Mouse (Mus musculus): ENCODE data around the gene Gtf2ird1. TPM values are rescaled to one million over a fixed set of nuclear protein-coding genes. Genes with fewer than 3 reads are reported as not detected.
A peak's percentile ranks its signal among the peaks of the same experiment; 100 is the strongest.
"Not testable (repeated sequence)": the region's sequence is repeated elsewhere in the genome, so short reads cannot be mapped to it uniquely, and the experiment has no call there.

Gtf2ird1 gene
- polyA plus RNA-seq, 1 experiment from 2014 or later, result 64.9 TPM

DNA sequence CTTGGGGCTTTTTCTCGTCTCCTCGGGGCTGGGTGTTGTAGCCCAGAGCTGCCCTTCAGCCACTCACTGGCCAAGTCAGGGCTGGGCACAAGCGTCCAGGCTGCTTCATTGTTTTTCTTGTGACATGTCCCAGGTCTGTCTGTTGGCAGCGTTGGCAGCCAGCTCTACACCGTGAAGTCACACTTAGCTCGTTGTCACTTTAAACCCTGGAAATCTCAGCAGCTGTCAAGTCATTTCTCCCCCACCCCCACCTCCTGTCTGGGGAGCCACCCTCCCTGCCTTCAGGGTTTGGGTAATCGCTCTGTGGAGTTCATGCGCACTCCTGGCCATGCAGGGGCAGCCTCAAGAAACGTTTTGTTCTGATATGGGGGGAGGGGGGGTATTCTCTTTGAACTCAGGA, 60.0 kb downstream of the Gtf2ird1 start:
- Histone ChIP-seq H3K4me2 (no peak overlapping the region), H3K9me3 (replicated peaks) (no peaks in the 10 kb centered on the region), H3K27me3 (replicated peaks) (no peaks in the 10 kb centered on the region), H3K27ac (replicated peaks) (no peak overlapping the region), H3K4me1 (no peaks in the 10 kb centered on the region), H3K36me3 (peaks cover 87% of the 10 kb centered on the region), H3K4me3 (replicated peaks) (no peak overlapping the region), H3K9ac (replicated peaks) (no peak overlapping the region)
- 85% methylated on average over 9 of the region's 9 CpGs for WGBS
- ATAC-seq (ENCODE audit: low FRiP score), result no peak

DNA sequence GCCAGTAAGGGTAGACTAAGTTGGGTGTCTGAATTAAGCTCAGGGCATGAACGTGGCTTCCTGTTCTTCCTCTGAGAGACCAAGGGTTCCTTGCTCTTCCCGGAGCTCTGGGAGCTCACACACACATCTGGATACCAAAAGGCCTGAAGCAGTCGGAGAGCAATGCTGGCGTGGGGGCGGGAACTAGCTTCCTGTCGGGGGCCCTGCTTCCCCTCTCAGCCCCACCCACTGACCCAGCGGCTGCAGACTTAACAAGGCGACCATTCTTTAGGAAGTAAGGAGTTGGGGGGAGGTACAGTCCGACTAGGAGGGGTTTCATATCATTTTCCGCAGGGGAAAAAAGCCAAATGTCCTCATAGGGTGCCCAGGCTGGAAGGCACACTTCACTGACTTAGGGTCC, 61.9 kb downstream of the Gtf2ird1 start:
- H3K4me1 ChIP-seq, result no peaks in the 10 kb centered on the region
- no peak overlapping the region for H3K4me2 ChIP-seq
- peak overlapping the region; percentile 45; the same call in 1 of the 2 replicates for H3K27ac ChIP-seq (replicated peaks)
- no peaks in the 10 kb centered on the region for H3K27me3 ChIP-seq (replicated peaks)
- H3K36me3 ChIP-seq, result peaks cover 88% of the 10 kb centered on the region
- ATAC-seq (ENCODE audit: low FRiP score), result no peak
- H3K9ac ChIP-seq (replicated peaks), result no peak overlapping the region
- no peak overlapping the region for H3K4me3 ChIP-seq (replicated peaks)
- WGBS, result 49% methylated on average over 10 of the region's 10 CpGs
- no peaks in the 10 kb centered on the region for H3K9me3 ChIP-seq (replicated peaks)

DNA sequence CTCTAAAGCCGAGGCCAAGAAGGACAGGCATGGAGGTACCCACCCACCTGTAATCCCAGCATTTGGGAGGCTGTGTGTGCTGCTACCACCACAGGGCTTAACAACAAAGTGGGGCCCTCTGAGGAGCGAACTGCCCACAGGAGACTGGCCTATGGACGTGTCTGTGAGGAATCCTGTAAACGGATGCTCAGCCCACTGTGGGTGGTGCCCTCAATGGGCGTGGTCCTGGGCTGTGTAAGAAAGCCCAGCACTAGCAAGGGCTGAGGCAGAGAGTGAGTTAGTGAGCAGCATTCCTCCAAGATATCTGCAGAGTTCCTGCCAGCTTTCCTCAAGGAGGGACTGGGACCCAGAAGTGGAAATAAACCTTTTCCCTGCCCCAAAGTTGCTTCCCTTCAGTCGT, 62.9 kb downstream of the Gtf2ird1 start:
- H3K4me1 ChIP-seq, result no peaks in the 10 kb centered on the region
- H3K36me3 ChIP-seq, result peaks cover 87% of the 10 kb centered on the region
- H3K9me3 ChIP-seq (replicated peaks), result no peaks in the 10 kb centered on the region
- 74% methylated on average over 6 of the region's 6 CpGs for WGBS
- H3K27me3 ChIP-seq (replicated peaks), result no peaks in the 10 kb centered on the region
- H3K9ac ChIP-seq (replicated peaks), result no peak overlapping the region
- no peak for ATAC-seq (ENCODE audit: low FRiP score)
- no peak overlapping the region for H3K4me2 ChIP-seq
- H3K4me3 ChIP-seq (replicated peaks), result no peak overlapping the region
- 0 out of 2 replicates have a peak overlapping the region, but pooled peaks have one; percentile 18 for H3K27ac ChIP-seq (replicated peaks)

DNA sequence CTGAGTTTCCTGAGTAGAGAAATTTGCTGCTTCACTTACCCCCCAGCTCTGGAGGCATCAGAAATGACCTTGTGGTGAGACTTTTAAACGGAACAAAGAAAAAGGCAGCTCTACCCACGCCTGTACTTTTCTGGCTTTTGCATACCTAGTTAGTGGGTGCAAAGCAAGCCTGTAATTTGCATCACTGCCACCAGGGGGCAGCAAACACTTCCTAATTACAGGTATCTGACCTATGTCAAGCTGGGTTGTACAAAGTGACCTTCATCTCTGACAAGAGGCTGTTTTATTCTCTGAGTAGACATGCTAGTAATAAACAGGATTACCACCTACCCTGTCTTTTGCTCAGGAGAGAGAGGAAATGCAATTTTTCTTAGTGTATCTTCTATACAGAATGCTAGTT, 71.4 kb downstream of the Gtf2ird1 start:
- H3K4me2 ChIP-seq, result no peak overlapping the region
- H3K27ac ChIP-seq (replicated peaks), result no peak overlapping the region
- no peak for ATAC-seq (ENCODE audit: low FRiP score)
- WGBS, result 68% methylated on average over 2 of the region's 2 CpGs
- H3K9ac ChIP-seq (replicated peaks), result no peak overlapping the region
- H3K4me3 ChIP-seq (replicated peaks), result no peak overlapping the region
- no peaks in the 10 kb centered on the region for H3K4me1 ChIP-seq
- H3K27me3 ChIP-seq (replicated peaks), result no peaks in the 10 kb centered on the region
- peaks cover 86% of the 10 kb centered on the region for H3K36me3 ChIP-seq
- no peaks in the 10 kb centered on the region for H3K9me3 ChIP-seq (replicated peaks)

DNA sequence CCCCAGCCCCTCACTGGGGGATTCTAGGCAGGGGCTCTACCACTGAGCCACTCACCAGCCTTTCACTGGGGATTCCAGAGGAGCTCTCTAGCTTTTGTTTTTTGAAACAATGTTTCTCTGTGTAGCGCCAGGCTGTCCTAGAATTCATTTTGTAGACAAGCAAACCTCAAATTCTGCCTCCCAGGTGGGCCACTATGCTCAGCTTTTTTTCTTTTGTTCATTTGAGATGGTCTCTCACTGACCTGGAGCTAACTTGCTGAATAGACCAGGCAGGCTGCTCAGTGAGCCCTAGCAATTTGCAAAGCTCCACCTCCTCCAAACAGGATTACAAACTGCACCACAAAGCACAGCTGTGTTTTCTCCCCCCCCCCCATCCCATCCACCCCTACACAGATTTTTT, 81.3 kb downstream of the Gtf2ird1 start:
- no peak overlapping the region for H3K9ac ChIP-seq (replicated peaks)
- no peaks in the 10 kb centered on the region for H3K9me3 ChIP-seq (replicated peaks)
- ATAC-seq (ENCODE audit: low FRiP score), result no peak
- no peak overlapping the region for H3K27ac ChIP-seq (replicated peaks)
- H3K36me3 ChIP-seq, result peaks cover 36% of the 10 kb centered on the region
- H3K4me1 ChIP-seq, result no peaks in the 10 kb centered on the region
- H3K27me3 ChIP-seq (replicated peaks), result no peaks in the 10 kb centered on the region
- WGBS, result 69% methylated on average over 1 of the region's 1 CpGs
- no peak overlapping the region for H3K4me2 ChIP-seq
- no peak overlapping the region for H3K4me3 ChIP-seq (replicated peaks)

DNA sequence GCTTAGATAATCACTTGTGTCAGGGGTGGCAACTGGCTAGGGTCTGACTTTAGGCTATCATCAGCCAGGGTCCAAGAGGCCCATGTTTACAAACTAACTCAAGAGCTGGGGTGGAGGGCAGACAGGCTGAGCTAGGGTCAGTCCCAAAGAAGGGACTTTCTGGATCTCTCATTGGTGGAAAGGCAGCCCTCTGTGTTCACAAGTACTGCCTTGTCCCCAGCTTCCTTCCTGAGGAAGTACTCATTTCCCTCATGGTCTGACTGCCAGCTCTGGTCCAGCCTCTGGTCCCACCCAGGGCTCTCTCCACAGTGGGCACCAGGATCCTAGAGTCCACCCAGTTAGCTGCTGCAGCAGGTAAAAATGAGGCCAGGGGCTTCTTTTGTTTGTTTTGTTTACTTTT, 82.0 kb downstream of the Gtf2ird1 start:
- Histone ChIP-seq H3K4me2 (no peak overlapping the region), H3K9me3 (replicated peaks) (no peaks in the 10 kb centered on the region), H3K9ac (replicated peaks) (no peak overlapping the region), H3K4me3 (replicated peaks) (no peak overlapping the region), H3K27me3 (replicated peaks) (no peaks in the 10 kb centered on the region), H3K27ac (replicated peaks) (0 out of 2 replicates have a peak overlapping the region, but pooled peaks have one; percentile 56), H3K36me3 (peaks cover 37% of the 10 kb centered on the region), H3K4me1 (no peaks in the 10 kb centered on the region)
- no peak for ATAC-seq (ENCODE audit: low FRiP score)

DNA sequence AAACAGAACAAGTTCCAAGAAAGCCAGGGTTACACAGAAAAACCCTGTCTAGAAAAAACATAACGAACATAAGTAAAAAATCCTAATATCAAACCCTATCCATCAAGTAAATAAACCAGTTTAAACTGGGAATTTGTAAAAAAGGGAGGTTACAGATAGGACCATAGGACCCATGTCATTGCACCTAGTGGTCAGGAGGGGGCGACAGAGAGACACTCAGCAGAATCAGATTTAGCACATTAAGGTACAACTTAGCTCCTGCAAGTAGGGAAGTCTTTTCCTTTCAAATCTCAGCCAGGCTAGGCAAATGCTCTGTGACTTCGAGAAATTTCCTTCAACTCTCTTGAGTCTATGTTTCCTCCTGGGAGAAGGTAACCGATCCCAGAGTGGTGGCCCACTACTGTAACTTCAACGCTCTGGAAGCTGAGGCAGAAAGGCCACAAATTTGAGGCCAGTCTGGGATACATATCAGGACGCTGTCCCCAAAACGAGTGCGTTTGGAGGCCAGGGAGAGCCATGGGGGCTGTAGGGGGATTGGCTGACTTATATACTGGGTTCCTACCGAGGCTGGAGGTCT, 82.5 kb downstream of the Gtf2ird1 start:
- Histone ChIP-seq H3K36me3 (peaks cover 37% of the 10 kb centered on the region), H3K4me2 (no peak overlapping the region), H3K27ac (replicated peaks) (peak overlapping the region; percentile 56; the same call in 1 of the 2 replicates), H3K27me3 (replicated peaks) (no peaks in the 10 kb centered on the region), H3K4me3 (replicated peaks) (no peak overlapping the region), H3K9ac (replicated peaks) (no peak overlapping the region), H3K4me1 (no peaks in the 10 kb centered on the region), H3K9me3 (replicated peaks) (no peaks in the 10 kb centered on the region)
- ATAC-seq (ENCODE audit: low FRiP score), result no peak
- 77% methylated on average over 9 of the region's 9 CpGs for WGBS

DNA sequence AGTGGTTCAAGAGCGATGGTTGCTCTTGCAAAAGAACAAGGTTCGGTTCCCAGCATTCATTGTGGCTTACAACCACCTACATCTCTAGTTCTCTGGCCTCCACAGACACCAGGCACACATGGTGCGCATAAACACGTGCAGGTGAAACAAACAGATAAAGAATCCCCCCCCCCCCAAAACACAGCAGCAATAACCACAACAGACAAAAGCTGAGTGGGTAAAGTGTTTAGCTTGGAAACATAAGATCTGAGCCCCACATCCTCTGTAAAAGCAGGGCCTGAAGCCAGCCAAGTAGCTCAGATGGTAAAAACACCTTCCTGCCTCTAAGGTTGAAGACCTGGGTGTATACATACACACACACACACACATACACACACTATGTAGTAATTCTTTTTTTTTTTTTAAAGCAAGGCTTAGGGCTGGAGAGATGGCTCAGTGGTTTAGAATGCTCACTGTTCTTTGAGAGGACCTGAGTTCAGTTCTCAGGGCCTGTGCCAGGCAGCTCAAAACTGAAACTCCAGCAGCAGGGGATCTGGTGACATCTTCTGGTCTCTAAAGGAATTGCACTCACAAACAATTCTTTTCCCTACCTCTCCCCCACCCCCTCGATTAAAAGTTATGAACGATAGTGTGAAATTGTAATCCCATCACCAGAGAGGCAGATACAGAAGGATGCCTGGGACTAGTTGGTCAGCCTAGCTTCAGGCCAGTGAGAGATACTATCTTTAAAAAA, 83.4 kb downstream of the Gtf2ird1 start:
- no peak overlapping the region for H3K4me3 ChIP-seq (replicated peaks)
- no peaks in the 10 kb centered on the region for H3K9me3 ChIP-seq (replicated peaks)
- no peak overlapping the region for H3K4me2 ChIP-seq
- H3K27me3 ChIP-seq (replicated peaks), result no peaks in the 10 kb centered on the region
- no peak overlapping the region for H3K27ac ChIP-seq (replicated peaks)
- 98% methylated on average over 6 of the region's 6 CpGs for WGBS
- peaks cover 42% of the 10 kb centered on the region for H3K36me3 ChIP-seq
- H3K9ac ChIP-seq (replicated peaks), result no peak overlapping the region
- no peaks in the 10 kb centered on the region for H3K4me1 ChIP-seq
- no peak for ATAC-seq (ENCODE audit: low FRiP score)

DNA sequence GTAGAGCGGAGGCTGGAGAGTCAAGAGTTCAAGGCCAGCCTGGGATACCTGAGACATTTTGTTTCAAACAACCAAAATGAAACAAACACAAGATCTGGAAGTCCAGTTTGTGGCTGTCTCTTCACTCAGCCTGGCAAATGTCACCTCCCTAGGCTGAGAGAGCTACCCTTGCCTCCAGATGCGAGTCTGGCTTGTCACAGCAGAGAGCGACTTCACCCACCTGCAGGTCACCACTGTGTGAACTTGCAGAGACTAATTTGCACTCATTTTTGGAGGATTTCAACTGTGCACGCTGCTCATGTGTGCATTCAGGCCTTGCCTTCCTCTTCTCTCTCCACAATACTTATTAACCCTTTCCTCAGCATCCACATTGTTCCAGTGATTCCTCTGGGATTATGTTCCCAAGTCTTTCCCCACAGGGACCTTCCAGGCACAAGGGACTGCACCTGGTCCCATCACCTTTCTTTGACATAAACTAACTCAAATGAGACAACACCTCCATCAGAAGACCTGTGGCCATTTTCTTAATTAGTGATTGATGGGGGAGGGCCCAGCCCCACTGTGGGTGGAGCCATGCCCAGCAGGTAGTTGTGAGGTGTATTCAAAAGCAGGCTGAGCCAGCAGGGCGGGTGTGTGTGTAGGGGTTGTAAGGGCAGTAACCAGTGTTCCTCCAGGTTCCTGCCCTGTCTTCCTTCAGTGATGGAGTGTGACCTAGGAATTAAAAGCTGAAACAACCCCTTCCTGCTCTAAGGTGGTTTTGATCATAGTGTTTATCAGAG, 84.8 kb downstream of the Gtf2ird1 start:
- Histone ChIP-seq H3K4me2 (no peak overlapping the region), H3K9ac (replicated peaks) (no peak overlapping the region), H3K4me1 (no peaks in the 10 kb centered on the region), H3K27ac (replicated peaks) (no peak overlapping the region), H3K27me3 (replicated peaks) (no peaks in the 10 kb centered on the region), H3K36me3 (peaks cover 41% of the 10 kb centered on the region), H3K4me3 (replicated peaks) (no peak overlapping the region), H3K9me3 (replicated peaks) (no peaks in the 10 kb centered on the region)
- no peak for ATAC-seq (ENCODE audit: low FRiP score)
- WGBS, result 84% methylated on average over 5 of the region's 5 CpGs

DNA sequence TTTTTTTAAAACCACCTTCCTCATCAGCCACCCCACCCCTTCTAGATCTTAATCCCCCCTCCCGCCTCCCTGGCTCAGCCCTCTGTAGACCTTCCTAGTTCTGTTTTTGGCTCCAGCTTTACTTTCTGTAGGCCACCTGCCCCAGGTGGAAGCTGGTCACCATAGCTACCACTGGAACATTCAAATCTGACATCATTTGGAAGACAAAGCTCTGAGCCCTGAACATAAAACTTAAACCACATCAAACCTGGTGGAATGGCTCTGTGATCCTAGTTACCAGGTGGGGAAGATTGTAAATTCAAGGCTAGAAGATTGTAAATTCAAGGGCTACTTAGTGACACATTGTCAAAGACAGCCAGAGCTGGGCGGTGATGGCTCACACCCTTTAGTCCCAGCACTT, 85.7 kb downstream of the Gtf2ird1 start:
- Histone ChIP-seq H3K9ac (replicated peaks) (no peak overlapping the region), H3K27me3 (replicated peaks) (no peaks in the 10 kb centered on the region), H3K4me3 (replicated peaks) (no peak overlapping the region), H3K27ac (replicated peaks) (no peak overlapping the region), H3K4me1 (no peaks in the 10 kb centered on the region), H3K9me3 (replicated peaks) (no peaks in the 10 kb centered on the region), H3K4me2 (no peak overlapping the region), H3K36me3 (peaks cover 39% of the 10 kb centered on the region)
- no peak for ATAC-seq (ENCODE audit: low FRiP score)
- 88% methylated on average over 2 of the region's 2 CpGs for WGBS

DNA sequence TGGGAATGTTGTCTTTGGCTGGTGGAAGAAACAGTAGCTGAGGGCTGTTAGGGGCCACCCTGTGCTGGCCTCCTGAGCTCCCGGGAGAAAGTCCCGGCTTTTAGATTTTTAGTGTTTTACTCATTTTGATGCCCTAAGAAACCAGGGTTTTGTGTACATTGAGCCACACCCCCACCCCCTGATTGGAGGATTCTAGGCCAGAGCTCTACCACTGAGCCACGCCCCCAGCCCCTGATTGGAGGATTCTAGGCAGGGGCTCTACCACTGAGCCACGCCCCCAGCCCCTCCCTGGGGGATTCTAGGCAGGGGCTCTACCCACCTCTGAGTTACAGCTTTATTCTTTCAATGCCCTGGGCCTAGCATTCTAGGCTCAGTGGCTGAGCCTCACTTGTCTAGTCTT, 97.4 kb downstream of the Gtf2ird1 start:
- H3K4me2 ChIP-seq, result no peak overlapping the region
- no peak overlapping the region for H3K4me3 ChIP-seq (replicated peaks)
- ATAC-seq (ENCODE audit: low FRiP score), result no peak
- H3K4me1 ChIP-seq, result no peaks in the 10 kb centered on the region
- H3K9me3 ChIP-seq (replicated peaks), result no peaks in the 10 kb centered on the region
- no peak overlapping the region for H3K27ac ChIP-seq (replicated peaks)
- no peaks in the 10 kb centered on the region for H3K27me3 ChIP-seq (replicated peaks)
- peaks cover 57% of the 10 kb centered on the region for H3K36me3 ChIP-seq
- no peak overlapping the region for H3K9ac ChIP-seq (replicated peaks)
- 91% methylated on average over 4 of the region's 4 CpGs for WGBS

DNA sequence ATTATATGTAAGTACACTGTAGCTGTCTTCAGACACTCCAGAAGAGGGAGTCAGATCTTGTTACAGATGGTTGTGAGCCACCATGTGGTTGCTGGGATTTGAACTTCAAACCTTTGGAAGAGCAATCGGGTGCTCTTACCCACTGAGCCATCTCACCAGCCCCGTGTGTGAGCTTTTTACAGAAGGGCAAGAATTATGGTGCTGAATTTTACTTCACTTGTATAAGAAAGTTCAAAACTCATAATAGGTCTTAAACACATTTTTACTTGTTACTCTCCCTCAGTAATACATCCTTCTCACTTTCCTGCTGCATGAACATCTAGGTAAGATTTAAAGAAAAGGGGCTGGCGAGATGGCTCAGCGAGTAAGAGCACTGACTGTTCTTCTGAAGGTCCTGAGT, 101.1 kb downstream of the Gtf2ird1 start:
- H3K27ac ChIP-seq (replicated peaks); H3K27me3 ChIP-seq (replicated peaks); H3K4me2 ChIP-seq; ATAC-seq (ENCODE audit: low FRiP score); H3K9me3 ChIP-seq (replicated peaks); H3K4me3 ChIP-seq (replicated peaks); H3K9ac ChIP-seq (replicated peaks); H3K4me1 ChIP-seq: not testable (repeated sequence)
- H3K36me3 ChIP-seq, result peaks cover 33% of the 10 kb centered on the region
- WGBS, result 90% methylated on average over 4 of the region's 4 CpGs
